In genomic region chr15:77801188-77801587, GRCm38 (mm10) we compare ENCODE assay signal across 9 mouse cellular contexts. TPM values are rescaled to one million over a fixed set of nuclear protein-coding genes. Genes with fewer than 3 reads are reported as not detected.
DNase-seq lines count a peak whose midpoint lies in the region; ATAC-seq and TF ChIP-seq lines count a peak whose summit lies in the region.
"Had no signal": no experiment of that assay in that cellular context is flagged by ENCODE, and none has a peak within 500 bp of the region (broad histone marks: within the 10 kb centered on the region; RNA-seq: fewer than 3 reads in every experiment).

No protein-coding gene starts in this region.

- H3K4me3 ChIP-seq in forebrain, postnatal 0 days (ENCODE audit: low read depth, low read length): no peak overlapping the region
- H3K4me3 ChIP-seq in forebrain, embryonic 14.5 days (ENCODE audit: low read depth, low read length): no peak overlapping the region
- H3K4me3 ChIP-seq in megakaryocyte, embryonic 14.5 days (replicated peaks): peak overlapping the region; percentile 68
- H3K4me3 ChIP-seq in embryonic facial prominence, embryonic 15.5 days (replicated peaks): no peak overlapping the region

- ATAC-seq in forebrain, postnatal 0 days: no peak
- ATAC-seq in forebrain, embryonic 14.5 days: no peak
- no peak for ATAC-seq in megakaryocyte, adult 5-6 weeks (ENCODE audit: poor library complexity, severe bottlenecking)
- ATAC-seq in embryonic facial prominence, embryonic 15.5 days (ENCODE audit: insufficient number of reproducible peaks, low FRiP score, low TSS enrichment, low read depth): no peak
- peak; percentile 10; the same call in 1 of the 2 replicates for ATAC-seq in megakaryocyte progenitor cell, adult 5-6 weeks (replicated peaks; ENCODE audit: poor library complexity)

- 0 out of 2 replicates have a peak, but pooled peaks cover 6% of the 10 kb centered on the region for H3K36me3 ChIP-seq in forebrain, postnatal 0 days (ENCODE audit: insufficient read depth)
- H3K36me3 ChIP-seq in forebrain, embryonic 14.5 days (ENCODE audit: control insufficient read depth, insufficient read depth, low read length): peaks cover 17% of the 10 kb centered on the region
- H3K36me3 ChIP-seq in megakaryocyte, embryonic 14.5 days (replicated peaks; ENCODE audit: low read length): peaks cover 100% of the 10 kb centered on the region
- peaks cover 39% of the 10 kb centered on the region for H3K36me3 ChIP-seq in embryonic facial prominence, embryonic 15.5 days

- H3K9me3 ChIP-seq in forebrain, postnatal 0 days (ENCODE audit: low read length): no peaks in the 10 kb centered on the region
- no peaks in the 10 kb centered on the region for H3K9me3 ChIP-seq in forebrain, embryonic 14.5 days (replicated peaks; ENCODE audit: control insufficient read depth, low read length)
- H3K9me3 ChIP-seq in megakaryocyte, embryonic 14.5 days: no peaks in the 10 kb centered on the region
- no peaks in the 10 kb centered on the region for H3K9me3 ChIP-seq in embryonic facial prominence, embryonic 15.5 days (replicated peaks)

- peak overlapping the region; percentile 29; the same call in 1 of the 2 replicates for H3K27ac ChIP-seq in forebrain, postnatal 0 days (ENCODE audit: low read depth, low read length)
- no peak overlapping the region for H3K27ac ChIP-seq in forebrain, embryonic 14.5 days (ENCODE audit: low read depth, low read length)
- H3K27ac ChIP-seq in embryonic facial prominence, embryonic 15.5 days (replicated peaks): peak overlapping the region; percentile 95

- TF ChIP-seq CTCF in forebrain, postnatal 0 days (IDR thresholded peaks at IDR 0.05; ENCODE audit: low read depth): no peak

- WGBS in forebrain, postnatal 0 days: 78% methylated on average over 4 of the region's 4 CpGs
- WGBS in forebrain, embryonic 14.5 days: 86% methylated on average over 4 of the region's 4 CpGs
- WGBS in embryonic facial prominence, embryonic 15.5 days: 63% methylated on average over 4 of the region's 4 CpGs

- no peak overlapping the region for H3K9ac ChIP-seq in forebrain, postnatal 0 days
- H3K9ac ChIP-seq in forebrain, embryonic 14.5 days (ENCODE audit: low read length): no peak overlapping the region
- no peak overlapping the region for H3K9ac ChIP-seq in embryonic facial prominence, embryonic 15.5 days

- H3K4me2 ChIP-seq in forebrain, postnatal 0 days (ENCODE audit: low read depth): no peak overlapping the region
- H3K4me2 ChIP-seq in forebrain, embryonic 14.5 days (ENCODE audit: low read length): no peak overlapping the region
- no peak overlapping the region for H3K4me2 ChIP-seq in embryonic facial prominence, embryonic 15.5 days (replicated peaks)

- no peak for DNase-seq in forebrain, postnatal 0 days
- no peak for DNase-seq in forebrain, embryonic 14.5 days (ENCODE audit: low spot score)
- no peak for DNase-seq in cerebellum, adult 8-10 months
- DNase-seq in left cerebral cortex, postnatal 25 days (ENCODE audit: low spot score in 2 of 2): no peak
- DNase-seq: right cerebral cortex, postnatal 25 days had no signal

- intact Hi-C loops in left cerebral cortex, postnatal 25 days (cut with DNase I): loop anchor here (5.0 kb wide), 1 partner anchor 41 kb away; the partner anchor contains the start of gene Myh9

- H3K27me3 ChIP-seq in forebrain, postnatal 0 days (ENCODE audit: insufficient read depth, low read length): no peaks in the 10 kb centered on the region
- H3K27me3 ChIP-seq in forebrain, embryonic 14.5 days (replicated peaks; ENCODE audit: control insufficient read depth, insufficient read depth, low read length): no peaks in the 10 kb centered on the region
- no peaks in the 10 kb centered on the region for H3K27me3 ChIP-seq in megakaryocyte, embryonic 14.5 days (replicated peaks)
- no peaks in the 10 kb centered on the region for H3K27me3 ChIP-seq in embryonic facial prominence, embryonic 15.5 days

- no peaks in the 10 kb centered on the region for H3K4me1 ChIP-seq in forebrain, postnatal 0 days (ENCODE audit: insufficient read depth)
- H3K4me1 ChIP-seq in forebrain, embryonic 14.5 days (ENCODE audit: control insufficient read depth, insufficient read depth, low read length): no peaks in the 10 kb centered on the region
- peaks cover 100% of the 10 kb centered on the region for H3K4me1 ChIP-seq in megakaryocyte, embryonic 14.5 days
- peaks cover 74% of the 10 kb centered on the region for H3K4me1 ChIP-seq in embryonic facial prominence, embryonic 15.5 days

RNA-seq across cellular contexts. Expression of gene Myh9, which starts 40.8 kb away (rescaled TPM):
- 26.4 and 35.2 TPM in 2 replicates for total RNA-seq in forebrain, postnatal 0 days (2014; rRNA removed)
- 5.8 and 7.2 TPM in 2 replicates for polyA plus RNA-seq in forebrain, postnatal 0 days (2015; fragmentation: Nextera tagmentation; extraction: Ambion mirVana)
- 10.8 and 14.6 TPM in 2 replicates for polyA plus RNA-seq in forebrain, embryonic 14.5 days (2014; fragmentation: Nextera tagmentation; extraction: Ambion mirVana)
- polyA plus RNA-seq in megakaryocyte, embryonic 14.5 days (2012; ENCODE audit: insufficient read depth, low replicate concordance): 1,439 and 1,641 TPM in 2 replicates
- total RNA-seq in megakaryocyte, adult 5-6 weeks (2015): 464 and 549 TPM in 2 replicates
- total RNA-seq in megakaryocyte, adult 5-6 weeks (2017): 759 and 878 TPM in 2 replicates
- 41.1 and 41.7 TPM in 2 replicates for polyA plus RNA-seq in embryonic facial prominence, embryonic 15.5 days (2015; fragmentation: Nextera tagmentation; extraction: Ambion mirVana)
- total RNA-seq in megakaryocyte progenitor cell, adult 5-6 weeks (2015): 167 and 191 TPM in 2 replicates
- total RNA-seq in megakaryocyte progenitor cell, adult 5-6 weeks (2017): 238 and 338 TPM in 2 replicates
- total RNA-seq in left cerebral cortex, postnatal 25 days (2021): 10 to 100 TPM; 69.9 to 75.5 TPM

RNA-seq across cellular contexts. Expression of gene Apol8, which starts 44.4 kb away (rescaled TPM):
- total RNA-seq in forebrain, postnatal 0 days (2014; rRNA removed): 0.08 and 2.0 TPM in 2 replicates
- 0.36 and 0.44 TPM in 2 replicates for polyA plus RNA-seq in forebrain, postnatal 0 days (2015; fragmentation: Nextera tagmentation; extraction: Ambion mirVana)
- 0.06 TPM in 1 of 2 replicates, not detected in the other for polyA plus RNA-seq in forebrain, embryonic 14.5 days (2014; fragmentation: Nextera tagmentation; extraction: Ambion mirVana)
- polyA plus RNA-seq in megakaryocyte, embryonic 14.5 days (2012; ENCODE audit: insufficient read depth, low replicate concordance): 0.82 and 2.7 TPM in 2 replicates
- total RNA-seq in megakaryocyte, adult 5-6 weeks (2015): 0.16 and 1.3 TPM in 2 replicates
- 0.16 and 0.26 TPM in 2 replicates for total RNA-seq in megakaryocyte, adult 5-6 weeks (2017)
- polyA plus RNA-seq in embryonic facial prominence, embryonic 15.5 days (2015; fragmentation: Nextera tagmentation; extraction: Ambion mirVana): 0.08 and 0.18 TPM in 2 replicates
- total RNA-seq in megakaryocyte progenitor cell, adult 5-6 weeks (2015): 0.05 and 1.8 TPM in 2 replicates
- total RNA-seq in megakaryocyte progenitor cell, adult 5-6 weeks (2017): 0.14 and 0.50 TPM in 2 replicates
- 1 to 10 TPM; 2.2 to 3.3 TPM for total RNA-seq in left cerebral cortex, postnatal 25 days (2021)
